Mouse (Mus musculus): ENCODE measurements at regions not wholly inside any gene's neighbourhood (a gene's known extent, or its start where the extent isn't known, plus 50 kb on each side); places are given as distances from the start of the nearest gene placed in this dataset.

DNA sequence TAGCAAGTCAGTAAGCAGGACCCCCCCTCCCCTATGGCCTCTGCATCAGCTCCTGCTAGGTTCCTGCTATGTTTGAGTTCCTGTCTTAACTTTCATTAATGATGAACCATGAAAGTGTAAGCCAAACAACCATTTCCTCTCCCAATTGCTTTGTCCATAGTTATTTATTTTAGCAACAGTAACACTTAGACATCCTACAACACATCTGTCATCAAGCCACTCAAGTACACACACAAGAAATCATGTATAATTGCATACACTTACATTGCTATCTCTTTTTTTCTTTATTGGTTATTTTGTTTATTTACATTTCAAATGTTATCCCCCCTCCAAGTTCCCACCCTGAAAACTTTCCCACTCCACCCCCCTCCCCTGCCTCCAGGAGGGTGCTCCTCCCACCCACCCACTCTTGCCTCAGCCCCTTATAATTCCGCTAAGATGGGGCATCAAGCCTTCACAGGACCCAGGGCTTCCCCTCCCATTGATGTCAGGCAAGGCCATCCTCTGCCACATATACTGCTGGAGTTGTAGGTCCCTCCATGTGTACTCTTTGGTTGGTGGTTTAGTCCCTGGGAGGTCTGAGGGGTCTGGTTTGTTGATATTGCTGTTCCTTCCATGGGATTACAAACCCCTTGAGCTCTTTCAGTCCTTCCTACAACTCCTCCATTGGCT is 310.9 kb upstream of the Ccnh start:
- no peak for DNase-seq (ENCODE audit: low read depth, low spot score)

DNA sequence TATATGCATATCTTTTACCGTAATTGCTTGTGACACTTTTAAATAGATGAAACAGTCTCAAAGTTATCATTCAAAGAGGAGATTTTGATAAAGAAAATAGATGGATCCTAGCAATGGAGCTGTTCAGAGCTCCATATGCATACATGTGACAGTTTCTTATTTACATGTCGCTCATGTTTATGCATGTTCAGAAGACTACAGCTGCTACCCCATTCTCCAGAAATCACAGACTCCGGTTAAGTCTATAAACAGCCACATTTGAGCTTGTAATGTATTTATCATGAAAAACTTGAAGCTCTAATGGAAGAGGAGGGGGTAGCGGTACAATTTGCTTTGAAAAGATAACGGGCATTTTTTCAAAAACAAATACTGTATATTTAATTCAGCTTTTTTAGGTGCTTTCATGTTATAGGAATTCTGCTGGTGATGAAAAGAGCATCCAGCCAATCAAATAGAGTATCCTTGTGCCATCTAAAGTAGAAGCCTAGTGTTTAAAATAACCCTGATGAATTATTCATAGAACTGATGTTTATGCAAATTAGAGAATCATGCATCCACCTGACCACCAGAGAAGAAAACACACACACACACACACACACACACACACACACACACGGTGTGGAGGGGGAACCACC is 283.7 kb upstream of the Ccnh start:
- DNase-seq (ENCODE audit: low read depth, low spot score): peak; percentile 44

DNA sequence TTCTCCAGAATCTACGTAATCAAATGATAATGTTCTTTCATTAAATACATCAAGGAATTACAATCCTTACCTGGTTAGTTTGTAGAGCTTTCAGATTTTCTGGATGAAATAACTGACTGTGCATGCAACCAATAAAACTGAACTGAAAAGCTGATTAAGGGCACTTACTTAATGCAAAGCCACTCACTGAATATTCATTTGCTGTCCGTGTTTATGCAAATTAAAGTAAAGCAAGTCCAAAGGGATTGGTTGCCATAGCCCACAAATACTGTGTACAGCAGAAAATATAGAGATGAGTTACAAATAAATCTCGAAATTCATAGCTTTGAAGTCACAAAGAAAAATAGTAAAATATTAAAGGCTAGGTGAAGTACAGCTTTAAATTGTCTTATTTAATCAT is 283.2 kb upstream of the Ccnh start:
- peak; percentile 8 for DNase-seq (ENCODE audit: low read depth, low spot score)

- peak; percentile 48 for DNase-seq (ENCODE audit: low read depth, low spot score)
These were observed 257.9 kb upstream of the Ccnh start for GRCm38 (mm10) chr13:84931271-84931670.

- DNase-seq (ENCODE audit: low read depth, low spot score): peak; percentile 77
These were observed 253.6 kb upstream of the Ccnh start for GRCm38 (mm10) chr13:84935610-84936009.

DNA sequence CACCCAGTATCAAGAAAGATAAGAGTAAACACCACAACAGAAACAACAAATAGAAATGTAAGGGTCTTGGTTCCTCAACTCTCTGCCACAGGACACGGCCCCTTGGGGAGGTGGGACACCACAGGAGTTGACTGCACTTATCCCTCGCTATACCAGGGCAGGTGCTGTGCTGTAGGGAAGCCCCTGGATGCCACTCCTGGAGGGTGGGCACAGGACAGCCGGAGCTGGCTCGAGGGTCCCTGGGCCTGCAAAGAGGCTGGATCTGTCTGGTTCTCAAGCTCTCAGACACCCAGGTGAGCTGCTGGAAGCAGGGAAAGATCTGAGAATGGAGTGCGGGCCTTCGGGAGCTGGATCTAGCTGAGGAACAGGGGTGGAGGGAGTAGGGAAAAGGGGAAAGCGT is 249.5 kb upstream of the Ccnh start:
- no peak for DNase-seq (ENCODE audit: low read depth, low spot score)

GRCm38 (mm10) chr13:84940936-84941335 is 248.3 kb upstream of the Ccnh start:
- DNase-seq (ENCODE audit: low read depth, low spot score): no peak

DNA sequence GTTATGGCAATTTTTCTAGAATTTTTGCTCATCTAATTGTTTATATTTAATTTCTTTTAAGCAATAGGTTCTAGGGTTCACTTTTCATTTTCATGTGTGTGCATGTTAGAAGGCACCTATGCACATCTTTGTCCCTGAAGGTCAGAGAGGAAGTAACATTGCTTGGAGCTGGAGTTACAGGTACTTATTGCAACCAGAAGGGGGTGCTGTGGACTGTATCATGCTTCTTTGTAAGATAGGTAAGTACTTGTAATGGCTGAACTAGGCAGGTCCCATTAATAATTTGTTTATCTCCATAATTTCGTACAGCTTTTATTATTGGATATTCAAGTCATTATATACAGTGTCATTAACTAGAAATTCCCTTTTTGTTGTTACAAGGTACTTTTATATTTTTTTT is 238.3 kb upstream of the Ccnh start:
- peak; percentile 48 for DNase-seq (ENCODE audit: low read depth, low spot score)

GRCm38 (mm10) chr13:84953161-84953560 is 236.0 kb upstream of the Ccnh start:
- DNase-seq (ENCODE audit: low read depth, low spot score): peak; percentile 39

DNA sequence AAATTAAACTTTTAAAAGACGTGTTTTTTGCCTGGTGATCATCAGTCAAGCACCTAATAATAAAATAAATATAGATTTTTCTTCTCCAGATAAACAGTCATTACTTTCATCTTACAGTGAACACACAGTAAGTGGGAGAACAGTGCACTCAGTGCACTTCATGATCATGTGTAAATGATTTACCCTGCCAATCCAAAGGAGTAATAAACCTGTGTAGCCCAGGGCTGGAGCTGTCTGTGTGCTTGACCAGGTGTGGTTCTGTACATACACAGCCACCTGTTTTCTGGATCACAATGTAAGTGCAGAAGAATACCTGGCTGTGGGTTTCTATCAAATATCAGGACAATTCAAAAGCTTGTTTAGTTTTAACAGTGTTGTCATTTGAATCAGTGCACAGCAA is 235.4 kb upstream of the Ccnh start:
- no peak for DNase-seq (ENCODE audit: low read depth, low spot score)

GRCm38 (mm10) chr13:84968943-84969342 is 220.3 kb upstream of the Ccnh start:
- no peak for DNase-seq (ENCODE audit: low read depth, low spot score)

All from brain, adult 2 months (tissue).